Mouse (Mus musculus): ENCODE results near the gene Mapkapk5.
"Not testable (repeated sequence)": the region's sequence is repeated elsewhere in the genome, so short reads cannot be mapped to it uniquely, and the experiment has no call there.

The Mapkapk5 gene

DNA sequence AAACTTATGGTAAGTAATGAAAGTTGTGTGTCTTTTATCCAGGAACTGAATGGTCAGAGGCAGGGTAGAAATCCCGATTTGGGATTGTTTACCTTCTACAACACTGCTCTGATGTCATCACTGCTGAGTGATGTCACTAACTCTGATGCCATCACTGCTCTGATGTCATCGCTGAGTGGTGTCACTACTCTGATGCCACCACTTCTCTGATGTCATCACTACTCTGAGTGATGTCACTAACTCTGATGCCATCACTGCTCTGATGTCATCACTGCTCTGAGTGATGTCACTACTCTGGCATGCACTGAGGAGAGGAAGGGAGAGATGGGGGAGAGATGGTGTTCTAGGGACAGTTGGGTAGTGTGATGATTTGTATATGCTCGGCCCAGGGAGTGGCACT lies 16.7 kb upstream of the Mapkapk5 start:
- DNase-seq, result no peak

DNA sequence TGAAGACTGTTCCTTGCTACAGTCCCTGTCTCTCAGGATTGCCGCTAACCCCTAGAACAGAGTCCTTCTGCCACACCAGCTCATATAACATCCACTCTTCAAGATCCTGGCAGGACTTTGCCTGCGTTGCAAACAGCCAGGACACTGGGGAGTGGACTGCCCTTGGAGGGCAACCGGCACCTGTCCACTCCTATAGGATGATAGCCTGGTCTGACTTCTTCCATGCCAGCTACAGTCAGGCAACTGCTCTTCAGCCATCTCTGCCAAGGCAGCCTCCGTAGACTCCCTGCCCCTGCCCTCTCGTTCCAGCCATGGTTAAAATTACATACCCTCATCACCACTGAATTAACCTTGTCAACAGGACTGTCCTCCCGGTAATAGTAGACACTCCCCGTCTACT lies 3.5 kb upstream of the Mapkapk5 start:
- no peak for DNase-seq

DNA sequence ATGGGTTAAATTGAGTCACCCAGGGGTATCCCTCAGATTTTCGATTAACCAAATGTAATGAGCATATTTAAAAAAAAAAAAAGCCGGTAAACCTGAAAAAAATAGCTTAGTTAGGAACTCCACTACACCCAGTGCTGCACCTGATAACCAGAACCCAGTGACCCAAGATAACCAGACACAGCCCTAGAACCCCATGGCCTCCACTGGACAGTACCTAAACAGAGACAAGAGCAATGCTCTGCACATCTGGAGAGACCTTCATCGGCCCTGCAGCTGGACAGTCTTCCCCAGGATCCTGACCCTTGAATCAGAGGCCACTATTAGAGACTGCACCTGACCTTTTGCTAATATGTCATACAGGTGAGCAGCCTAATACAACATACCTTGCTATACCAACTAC lies 1.4 kb upstream of the Mapkapk5 start:
- DNase-seq, result no peak

DNA sequence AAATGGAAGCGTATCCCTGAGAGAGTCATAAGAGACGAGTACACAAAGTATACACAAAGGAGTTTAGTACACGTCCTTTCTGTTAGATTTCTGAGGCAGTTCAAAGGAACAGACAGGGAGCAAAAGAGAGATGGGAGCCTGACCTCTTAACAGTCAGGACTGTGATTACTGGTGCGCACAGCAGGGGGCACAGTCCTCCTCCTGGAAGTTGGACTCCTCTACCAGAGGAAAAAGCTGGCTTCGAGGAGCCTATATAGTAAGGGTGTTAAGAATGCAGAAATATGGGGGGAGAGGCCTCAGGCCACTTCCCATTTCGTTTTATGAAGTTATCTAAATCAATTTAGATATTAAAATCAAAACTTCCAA lies 808 bp upstream of the Mapkapk5 start:
- DNase-seq, result peak; percentile 71

DNA sequence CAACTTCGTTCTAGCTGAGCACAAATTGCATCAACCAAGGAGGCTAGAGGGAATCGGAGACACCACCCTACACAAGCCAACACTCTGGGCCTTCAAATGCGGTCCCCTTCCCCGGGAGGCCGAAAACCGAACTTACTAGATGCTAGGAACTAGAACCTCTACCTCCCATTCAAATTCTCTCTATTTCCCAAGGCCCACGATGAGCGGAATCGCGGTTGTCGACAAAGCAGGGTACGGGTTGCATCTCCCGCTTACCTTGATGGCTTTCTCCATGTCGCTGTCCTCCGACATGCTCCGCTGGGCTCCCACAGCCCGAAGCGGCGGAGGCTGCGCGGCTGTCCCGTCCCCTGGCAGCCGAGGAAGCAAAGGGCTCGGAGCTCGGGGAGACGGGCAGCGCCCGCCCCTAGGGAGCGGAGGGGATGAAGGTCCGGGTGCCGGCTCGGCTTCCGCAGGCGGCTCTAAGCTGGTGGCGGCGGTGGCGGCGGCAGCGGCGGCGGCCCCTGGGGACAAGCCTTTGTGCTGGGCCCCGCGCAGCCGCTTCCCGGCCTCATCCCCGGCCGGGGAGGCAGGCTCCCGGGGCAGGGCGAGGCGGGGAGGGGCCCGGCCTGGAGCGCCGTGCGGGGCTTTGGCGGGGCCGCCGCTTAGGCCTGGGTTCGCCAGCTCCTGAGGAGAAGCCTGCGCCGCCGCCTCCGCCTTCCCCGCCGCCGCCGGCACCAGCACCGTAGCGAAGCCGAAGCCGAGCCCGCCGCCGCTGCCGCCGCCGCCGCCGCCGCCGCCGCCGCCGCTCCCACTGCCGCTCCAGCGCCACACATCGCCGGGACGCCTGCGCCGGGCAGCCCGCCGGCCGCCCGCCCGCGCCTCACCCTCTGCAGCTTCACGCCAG lies 554 bp downstream of the Mapkapk5 start, which contains the start of the genes Adam1a and Gm42878:
Gene Adam1a (minus strand): TSS at position 573 of the 883 bp plus-strand sequence.
Gene Gm42878 (minus strand): TSS at position 573 of the 883 bp plus-strand sequence.
- peak; percentile 51 for DNase-seq

DNA sequence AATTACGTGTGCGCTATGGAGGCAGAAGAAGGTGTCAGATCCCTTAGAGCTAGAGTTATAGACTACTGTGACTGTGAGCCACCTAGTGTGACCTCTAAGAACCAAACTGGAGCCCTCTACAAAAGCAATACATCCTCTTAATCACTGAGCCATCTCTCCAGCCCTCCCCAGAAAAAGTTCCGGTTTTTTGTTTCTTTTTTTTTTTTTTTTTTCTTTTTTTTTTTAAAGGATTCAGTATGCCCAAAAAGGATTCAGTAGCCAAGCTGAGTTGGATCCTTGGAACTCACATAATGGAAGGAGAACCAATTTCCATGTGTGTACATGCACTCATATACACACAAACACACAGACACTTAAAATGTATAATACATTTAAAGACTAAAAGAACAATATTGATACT lies 2.3 kb downstream of the Mapkapk5 start:
- no peak for DNase-seq

DNA sequence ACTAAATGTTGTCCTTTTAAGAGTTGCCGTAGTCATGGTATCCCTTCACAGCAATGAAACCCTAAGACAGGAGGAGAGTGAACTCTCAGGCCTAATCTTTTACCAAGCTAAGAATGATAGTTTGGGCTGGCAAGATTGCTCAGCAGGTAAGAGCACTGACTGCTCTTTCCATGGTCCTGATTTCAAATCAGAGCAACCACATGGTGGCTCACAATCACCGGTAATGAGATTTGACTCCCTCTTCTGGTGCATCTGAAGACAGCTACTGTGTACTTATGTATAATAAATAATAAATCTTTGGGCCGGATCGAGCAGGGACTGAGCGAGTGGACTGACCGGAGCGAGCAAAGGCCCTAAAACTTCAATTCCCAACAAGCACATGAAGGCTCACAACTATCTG lies 4.5 kb downstream of the Mapkapk5 start:
- no peak for DNase-seq

DNA sequence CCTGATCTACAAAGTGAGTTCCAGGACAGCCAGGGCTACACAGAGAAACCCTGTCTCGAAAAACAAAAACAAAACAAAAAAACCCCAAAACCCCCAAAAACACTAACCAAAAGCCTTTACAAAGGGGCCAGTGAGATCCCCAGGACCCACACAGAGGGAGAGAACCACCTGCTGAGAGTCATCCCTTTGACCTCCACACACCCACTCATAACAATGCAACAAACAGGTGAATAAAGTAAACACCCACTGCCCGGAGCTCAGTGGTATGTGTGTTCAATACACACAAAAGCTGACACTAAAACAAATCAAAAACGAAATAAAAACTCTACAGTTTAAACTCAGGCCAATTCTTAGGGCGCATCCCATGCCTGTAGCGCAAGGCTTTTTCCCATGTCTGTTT lies 5.6 kb downstream of the Mapkapk5 start:
- no peak for DNase-seq

DNA sequence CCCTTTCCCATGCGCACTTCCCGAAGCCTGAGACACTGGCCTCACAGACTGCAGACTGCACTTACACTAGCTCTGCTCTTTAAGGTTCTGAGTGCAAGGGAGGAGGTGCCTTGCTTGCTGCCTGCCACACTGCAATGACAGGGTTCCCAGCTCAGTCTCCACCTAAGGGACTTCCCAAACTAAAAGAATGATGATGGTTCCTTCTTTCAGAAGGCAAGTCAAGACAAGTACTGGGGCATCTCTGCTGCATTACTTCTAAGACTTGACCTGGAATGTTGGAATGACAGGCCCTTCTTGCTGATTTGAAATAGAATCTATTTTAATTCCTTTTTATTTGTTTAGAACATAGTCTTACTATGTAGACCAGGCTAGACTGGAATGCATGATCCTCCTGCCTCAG lies 8.1 kb downstream of the Mapkapk5 start:
- DNase-seq, result no peak

DNA sequence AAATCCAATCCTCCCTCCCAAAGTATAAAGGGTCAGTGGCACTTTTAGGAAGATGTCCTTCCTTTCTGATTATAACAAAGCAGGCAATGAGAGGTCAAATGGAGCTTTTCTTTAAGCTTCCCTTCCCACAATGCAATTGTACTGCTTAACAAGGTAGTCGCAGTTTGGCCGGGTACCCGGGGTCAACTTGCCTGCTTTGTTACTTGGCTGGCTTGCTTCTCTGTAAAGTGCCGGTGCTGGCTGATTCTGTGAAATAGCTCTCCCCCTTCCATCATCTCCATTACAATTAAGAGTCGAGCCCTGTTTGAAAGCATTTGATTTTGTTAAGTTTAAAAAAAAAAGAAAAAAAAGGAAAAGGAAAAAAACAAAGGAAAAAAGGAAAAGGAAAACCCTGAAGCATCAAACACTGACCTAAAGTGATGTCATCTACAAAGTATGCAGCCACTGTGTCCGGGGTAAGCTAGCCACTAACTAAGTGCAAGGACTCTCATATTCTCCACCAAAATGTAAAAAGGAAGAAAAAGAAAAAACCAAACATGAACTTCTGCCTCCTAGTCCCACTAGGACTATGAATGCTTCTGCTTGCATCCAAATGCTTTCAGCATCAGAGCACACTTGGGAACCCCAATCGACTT lies 8.7 kb downstream of the Mapkapk5 start:
- no peak for DNase-seq

DNA sequence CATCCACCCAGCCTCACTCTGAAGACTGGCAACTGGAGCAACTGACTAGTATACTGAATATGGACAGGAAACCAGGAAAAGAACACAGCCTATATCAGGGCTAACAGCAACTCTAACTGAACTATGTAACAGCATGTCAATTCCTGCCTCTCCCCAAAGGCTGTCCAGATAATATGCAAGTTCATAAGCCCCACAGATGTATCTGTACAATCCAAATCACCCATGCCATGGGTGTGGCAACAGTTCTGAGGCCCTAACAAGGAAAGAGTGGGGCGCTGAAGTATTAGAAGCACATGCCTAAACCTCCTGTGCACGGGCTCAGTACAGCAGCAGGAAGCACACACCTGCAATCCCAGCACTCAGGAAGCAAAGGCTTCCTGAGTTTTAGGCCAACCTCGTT lies 10.6 kb downstream of the Mapkapk5 start:
- DNase-seq, result no peak

DNA sequence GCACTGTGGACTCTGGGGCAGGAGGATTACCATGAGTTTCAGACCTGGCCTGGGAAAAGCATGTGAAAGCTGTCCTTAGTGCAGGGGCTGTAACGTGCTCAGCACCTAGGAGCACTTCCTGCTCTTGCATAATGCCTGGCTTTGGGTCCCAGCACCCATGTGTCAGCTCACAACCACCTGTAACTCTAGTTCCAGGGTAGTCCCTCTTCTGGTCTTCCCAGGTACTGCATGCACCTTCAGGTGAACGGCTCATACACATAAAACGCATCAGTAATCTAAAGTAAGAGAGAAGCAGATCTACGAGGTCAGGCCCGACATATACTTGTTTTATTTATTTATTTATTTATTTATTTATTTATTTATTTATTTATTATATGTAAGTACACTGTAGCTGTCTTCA lies 11.2 kb downstream of the Mapkapk5 start:
- DNase-seq, result peak; percentile 12

DNA sequence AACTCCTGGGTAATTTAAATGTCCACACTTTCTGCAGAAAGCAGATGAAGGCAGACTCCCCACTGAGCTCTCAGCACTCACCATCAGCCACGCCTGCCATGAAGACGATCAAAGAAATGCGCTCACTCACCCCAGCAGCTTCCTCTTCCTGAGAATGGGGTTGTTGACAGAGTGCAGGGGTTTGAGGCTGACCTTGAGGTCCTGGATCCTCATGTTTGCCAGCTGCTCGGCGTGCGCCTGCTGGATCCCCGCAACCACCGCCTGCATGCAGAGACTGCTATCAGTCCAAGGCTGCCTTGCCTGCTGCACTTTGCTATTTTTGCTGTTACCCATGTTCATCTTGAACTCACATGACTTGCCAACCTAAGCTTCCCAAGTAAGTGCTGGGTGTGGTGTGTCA lies 18.7 kb downstream of the Mapkapk5 start:
- DNase-seq, result peak; percentile 8

DNA sequence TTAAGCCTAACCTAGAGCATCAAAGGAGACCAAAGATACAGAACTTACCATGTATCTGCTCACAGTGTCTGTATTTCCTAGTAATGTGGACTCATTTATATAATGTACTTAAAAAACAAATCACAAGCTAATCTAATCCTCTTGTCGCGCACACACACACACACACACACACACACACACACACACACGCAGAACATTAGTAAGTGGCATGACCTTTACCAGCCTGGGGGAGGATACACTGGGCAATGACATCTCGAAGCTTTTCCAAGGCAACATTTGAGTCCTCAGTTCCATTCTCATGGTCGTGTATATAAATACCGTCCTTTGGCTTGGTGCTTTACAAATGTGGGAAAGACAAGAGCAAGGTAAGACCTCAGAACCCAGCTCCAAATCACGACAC lies 19.2 kb downstream of the Mapkapk5 start:
- DNase-seq, result no peak

DNA sequence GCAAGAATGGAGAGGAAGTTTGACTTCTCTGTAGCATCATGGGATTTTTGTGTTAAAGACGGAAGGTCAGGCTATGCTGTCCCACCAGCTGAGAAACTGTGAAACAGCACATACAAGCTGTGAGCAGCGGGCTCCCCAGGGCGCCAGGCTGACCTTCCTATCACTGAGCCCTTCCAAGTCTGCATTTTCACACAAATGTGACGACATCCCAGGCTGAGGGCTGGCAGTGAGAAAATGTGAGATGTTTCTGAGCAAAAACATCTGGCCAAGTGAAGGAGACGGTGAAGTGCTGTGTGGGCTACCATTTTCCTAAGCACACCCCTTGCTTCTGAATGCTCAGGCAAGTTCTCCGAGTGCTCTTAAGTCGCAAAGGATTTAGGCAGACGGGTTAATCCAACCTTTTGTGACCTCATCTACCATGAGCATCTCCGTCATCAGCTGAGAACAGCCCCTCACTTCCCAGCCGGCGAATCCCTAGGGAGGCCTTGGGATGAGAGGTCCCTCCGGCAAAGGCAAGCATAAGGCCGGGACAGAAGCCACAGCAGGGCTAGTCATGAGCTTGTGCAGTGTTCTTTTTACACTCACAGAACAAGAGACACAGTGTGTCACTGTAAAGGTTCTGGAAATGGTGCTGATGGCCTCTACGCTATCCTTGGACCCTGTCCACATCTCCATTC lies 19.8 kb downstream of the Mapkapk5 start:
- DNase-seq, result no peak

DNA sequence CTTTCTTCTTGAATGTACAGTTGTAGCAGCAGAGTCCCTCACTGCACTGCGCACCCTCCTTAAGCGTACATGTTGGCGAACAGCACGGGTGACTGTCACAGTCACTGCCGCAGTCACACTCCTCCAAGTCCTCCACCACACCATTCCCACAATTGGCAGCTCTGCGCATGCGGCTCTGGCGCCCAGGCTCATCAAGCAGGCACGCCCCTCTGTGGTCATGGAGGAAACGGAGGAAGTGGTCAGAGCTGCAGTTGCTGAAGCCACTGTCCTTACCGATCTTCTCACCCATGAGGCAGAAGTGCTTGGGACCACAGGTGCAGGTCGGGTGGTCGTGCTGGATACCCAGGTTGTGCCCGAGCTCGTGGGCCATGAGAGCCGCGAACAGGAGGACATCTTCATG lies 25.9 kb downstream of the Mapkapk5 start:
- DNase-seq, result not testable (repeated sequence)

DNA sequence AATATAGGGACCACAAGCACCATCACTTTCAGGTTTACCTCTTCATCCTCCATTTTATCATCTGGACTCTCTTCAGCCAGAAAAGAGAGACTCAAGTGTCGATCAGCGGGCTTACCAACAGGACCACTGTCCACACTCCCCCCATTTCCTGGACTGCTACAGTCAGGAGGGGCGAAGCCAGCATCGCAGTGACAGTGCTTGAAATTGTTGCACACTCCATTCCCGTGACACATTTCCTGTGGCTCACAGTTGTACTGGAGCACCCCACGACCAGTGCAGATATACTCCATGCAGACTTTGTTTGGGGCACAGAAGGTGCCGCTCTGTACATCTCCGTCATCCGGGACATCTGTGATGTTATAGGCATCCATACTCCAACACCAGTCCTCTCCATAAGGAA lies 26.7 kb downstream of the Mapkapk5 start:
- DNase-seq, result no peak

DNA sequence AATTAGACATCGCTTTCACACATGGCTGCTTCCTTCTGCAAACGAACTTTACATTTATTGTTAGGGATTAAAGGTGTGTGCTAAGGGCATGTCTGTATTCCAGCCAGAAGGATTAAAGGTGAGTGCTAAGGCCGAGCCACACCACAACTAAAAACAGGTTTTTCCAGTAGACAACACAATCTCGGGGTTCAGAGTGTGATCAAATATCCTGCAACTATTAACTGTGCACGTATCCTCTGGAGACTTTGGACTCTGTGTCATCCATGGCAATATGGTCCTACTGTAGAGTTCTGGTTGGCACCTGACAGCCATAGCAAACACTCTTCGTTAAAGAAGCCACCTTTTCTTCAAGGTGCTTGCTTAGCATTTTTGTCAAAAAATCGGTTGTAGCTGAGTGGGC lies 35.7 kb downstream of the Mapkapk5 start:
- no peak for DNase-seq

DNA sequence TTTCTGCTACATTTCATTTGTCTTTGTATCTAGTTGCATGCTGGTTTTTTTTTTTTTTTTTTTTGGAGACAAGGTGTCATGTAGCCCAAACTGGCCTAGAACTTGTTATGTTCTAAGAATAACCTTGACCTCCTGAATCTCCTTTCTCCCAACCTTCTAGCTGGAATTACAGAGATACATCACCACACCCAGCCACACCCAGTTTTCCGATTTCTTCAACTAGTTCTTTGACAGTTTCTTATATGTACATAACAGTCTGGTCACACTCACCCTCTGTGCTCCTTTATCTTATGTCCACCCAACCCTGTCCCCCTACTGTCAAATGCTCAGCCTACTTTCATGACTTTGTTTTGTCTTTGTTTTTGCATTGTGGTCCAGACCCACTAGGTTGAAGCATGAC lies 38.9 kb downstream of the Mapkapk5 start:
- no peak for DNase-seq

DNA sequence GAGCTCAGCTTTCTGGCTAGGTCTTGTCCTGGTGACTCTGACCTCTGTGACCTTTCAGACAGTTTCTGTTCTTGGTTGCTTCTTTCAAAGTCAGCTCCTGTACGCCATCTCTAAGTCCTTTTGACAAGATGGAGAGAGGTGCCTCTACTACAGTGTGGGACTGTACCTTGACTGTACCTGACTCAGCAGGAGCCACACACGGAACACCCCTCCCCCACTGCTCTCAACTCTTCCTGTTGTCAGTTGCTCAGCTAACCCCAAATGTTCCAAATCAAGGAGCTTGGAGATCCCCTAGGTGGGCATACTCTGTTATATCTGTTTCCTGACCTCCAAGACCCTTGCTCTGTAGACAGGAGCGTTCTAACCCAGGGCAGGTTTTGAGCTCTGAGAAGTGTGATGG lies 42.5 kb downstream of the Mapkapk5 start, which contains the start of gene Adam1b:
Gene Adam1b (minus strand): TSS at position 205 of the 400 bp plus-strand sequence.
- DNase-seq, result no peak

DNA sequence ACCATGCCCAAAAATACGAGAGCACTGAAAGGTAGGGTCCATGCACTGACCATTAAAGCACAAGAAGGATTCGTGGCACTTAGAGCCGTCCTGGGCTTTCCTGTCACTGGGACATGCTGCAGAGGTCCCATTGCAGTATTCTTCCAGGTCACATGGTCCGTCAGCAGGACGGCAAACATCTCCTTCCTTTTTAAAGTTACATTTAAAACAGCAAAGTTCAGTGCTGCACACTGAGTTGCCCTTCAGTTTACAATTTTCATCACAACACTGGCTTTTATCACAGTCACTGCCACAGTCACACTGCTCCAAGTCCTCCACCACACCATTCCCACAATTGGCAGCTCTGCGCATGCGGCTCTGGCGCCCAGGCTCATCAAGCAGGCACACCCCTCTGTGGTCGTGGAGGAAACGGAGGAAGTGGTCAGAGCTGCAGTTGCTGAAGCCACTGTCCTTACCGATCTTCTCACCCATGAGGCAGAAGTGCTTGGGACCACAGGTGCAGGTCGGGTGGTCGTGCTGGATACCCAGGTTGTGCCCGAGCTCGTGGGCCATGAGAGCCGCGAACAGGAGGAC lies 44.2 kb downstream of the Mapkapk5 start:
- DNase-seq, result not testable (repeated sequence)

DNA sequence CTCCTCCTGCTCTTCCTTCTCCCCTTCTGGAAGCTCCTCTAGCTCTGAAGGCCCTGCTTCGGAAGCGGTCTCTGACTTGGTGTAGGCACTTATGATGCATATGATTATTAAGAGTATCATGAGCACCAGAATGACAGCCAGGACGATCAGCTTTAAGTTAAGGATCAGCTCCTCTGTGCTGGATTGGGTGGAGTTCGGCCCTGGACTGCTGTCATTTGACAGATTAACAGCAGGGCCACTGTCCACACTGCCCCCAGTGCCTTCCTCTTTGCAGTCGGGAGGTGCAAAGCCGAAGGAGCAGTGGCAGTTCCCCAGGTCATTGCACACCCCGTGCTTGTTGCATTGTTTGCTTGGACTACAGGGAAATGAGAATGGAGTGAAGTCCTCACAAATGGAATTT lies 45.0 kb downstream of the Mapkapk5 start:
- DNase-seq, result no peak

DNA sequence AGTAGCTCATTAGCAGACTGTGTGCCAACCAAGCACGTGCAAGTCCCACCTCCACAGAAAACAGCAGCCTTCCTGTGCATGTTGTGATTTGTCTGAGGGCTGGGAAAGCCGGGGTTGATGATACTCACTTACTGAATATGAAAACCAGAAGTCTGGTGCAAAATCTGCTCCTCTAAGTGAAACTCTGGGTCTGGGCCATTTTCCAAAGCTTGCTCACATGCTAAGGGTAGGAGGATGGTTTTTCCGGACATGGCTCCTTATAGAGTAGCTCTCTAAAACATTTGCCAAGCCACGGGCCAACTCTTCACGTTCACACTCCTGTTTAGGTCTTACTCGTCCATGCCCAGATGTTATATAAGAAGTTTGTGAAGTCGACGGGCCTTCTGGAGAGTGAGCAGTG lies 52.4 kb downstream of the Mapkapk5 start:
- DNase-seq, result no peak

Data from embryo, embryonic 11 days (tissue).